Mouse (Mus musculus) kidney, postnatal 10 days (tissue): ENCODE measurements at regions not wholly inside any gene's neighbourhood (a gene's known extent, or its start where the extent isn't known, plus 50 kb on each side); places are given as distances from the start of the nearest gene placed in this dataset.

Source experiments
- DNase-seq: peaks from one replicate; pipeline ENCODE4 v3.0.0; 2021; ENCODE audit warnings: mixed read lengths

GRCm38 (mm10) chr10:20776640-20777413 is 51.9 kb upstream of the Pde7b start:
- peak; percentile 28 for DNase-seq

DNA sequence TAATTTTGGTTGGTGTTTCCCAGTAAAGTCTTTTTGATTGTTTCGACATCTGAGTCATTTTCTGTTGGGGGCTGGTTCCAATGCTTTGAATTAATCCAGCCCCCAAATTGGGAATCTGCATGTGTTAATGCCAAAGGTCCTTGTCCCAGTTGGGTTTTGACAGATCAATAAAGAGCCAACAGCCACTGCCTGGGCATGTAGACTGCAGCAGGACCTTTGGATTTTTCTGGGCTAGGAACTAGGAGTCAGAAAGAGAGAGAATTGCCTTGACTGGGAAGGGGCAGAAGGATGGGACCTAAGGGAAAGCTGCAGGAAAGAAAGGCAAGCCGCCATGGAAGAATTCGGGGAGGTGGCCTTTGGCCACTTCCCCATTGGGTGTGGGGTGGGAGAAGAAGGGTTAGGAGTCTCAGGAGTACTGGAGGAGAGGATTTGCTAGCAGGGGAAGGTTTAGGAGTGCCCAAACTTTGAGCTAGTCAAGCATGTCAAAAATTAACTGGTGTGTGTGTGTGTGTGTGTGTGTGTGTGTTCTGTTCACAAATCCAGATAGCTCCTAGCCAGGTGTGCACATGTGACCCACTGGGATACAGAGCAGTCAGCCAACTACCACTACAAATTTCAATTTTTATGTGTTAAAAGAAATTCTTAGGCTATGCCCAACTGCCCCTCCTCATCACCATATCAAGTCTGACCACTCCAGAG is 51.0 kb upstream of the Pde7b start:
- DNase-seq: no peak
